Mouse (Mus musculus) olfactory bulb, adult 2 months (tissue): Measurements from ENCODE around the gene Btn2a2.

Experiments
- CTCF ChIP-seq: fragments of 200-500 bp; IDR thresholded peaks from 2 replicates; pipeline ENCODE4 v1.5.1; 2012; ENCODE audit warnings: low read depth, mild to moderate bottlenecking, low read length, moderate library complexity; ENCODE audit not compliant: insufficient read depth
- POLR2A ChIP-seq: fragments of 200-500 bp; IDR thresholded peaks from 2 replicates; pipeline ENCODE4 v1.6.1; 2012; ENCODE audit warnings: mild to moderate bottlenecking, low read depth, low read length, moderate library complexity; ENCODE audit not compliant: insufficient read depth

DNA sequence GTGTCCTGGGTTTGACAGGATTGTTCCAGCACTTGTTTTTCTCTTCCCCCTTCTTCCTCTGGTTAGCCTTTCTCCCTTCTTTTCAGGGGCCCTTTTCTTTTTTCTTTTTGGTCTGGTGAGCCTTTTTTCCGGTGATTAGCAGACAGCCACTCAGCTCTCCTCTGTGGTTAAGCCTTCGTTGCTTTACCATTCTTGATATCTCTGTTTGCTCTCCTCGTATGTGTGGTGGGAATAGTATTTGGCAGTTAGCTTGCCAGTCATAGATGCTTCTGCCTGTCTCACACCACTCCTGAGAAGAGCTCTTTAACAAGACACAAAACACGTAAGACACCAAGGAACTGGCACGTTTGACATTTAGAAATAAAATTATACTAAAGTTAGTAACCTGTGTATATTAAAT lies 44.2 kb downstream of the Btn2a2 start:
- TF ChIP-seq CTCF (no peak), POLR2A (no peak)
